Mouse (Mus musculus) olfactory bulb, adult 2 months (tissue): ENCODE data around the gene Gpn2.

ENCODE experiments used
- CTCF ChIP-seq: fragments of 200-500 bp; IDR thresholded peaks from 2 replicates; pipeline ENCODE4 v1.5.1; 2012; ENCODE audit warnings: low read depth, mild to moderate bottlenecking, low read length, moderate library complexity; ENCODE audit not compliant: insufficient read depth
- POLR2A ChIP-seq: fragments of 200-500 bp; IDR thresholded peaks from 2 replicates; pipeline ENCODE4 v1.6.1; 2012; ENCODE audit warnings: mild to moderate bottlenecking, low read depth, low read length, moderate library complexity; ENCODE audit not compliant: insufficient read depth

DNA sequence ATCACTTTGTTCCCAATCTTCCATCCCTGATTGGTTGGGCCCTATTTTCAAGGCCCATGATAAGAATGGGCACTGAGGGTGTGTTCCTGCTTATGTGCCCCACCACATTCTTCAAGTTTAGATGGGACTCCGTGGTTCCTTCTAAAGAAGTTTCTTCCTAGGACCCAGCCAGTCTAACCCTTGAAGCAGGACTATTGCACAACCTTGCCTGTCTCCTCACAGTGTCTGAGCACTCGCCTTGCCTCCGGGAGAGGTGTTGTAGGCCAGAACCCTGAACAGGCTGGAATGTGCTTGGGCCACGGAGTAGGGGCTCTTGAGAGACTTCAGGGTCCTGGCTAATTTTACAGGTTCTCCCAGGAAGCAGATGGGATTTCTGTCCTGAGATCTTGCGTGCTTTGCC lies 18.9 kb downstream of the Gpn2 start:
- TF ChIP-seq POLR2A, result no peak
- no peak for TF ChIP-seq CTCF
